Mouse (Mus musculus) thymus, adult 2 months (tissue): ENCODE data around the gene Pelp1.

Experiments
- CTCF ChIP-seq: fragments of 200-500 bp; IDR thresholded peaks from 2 replicates; pipeline ENCODE4 v1.5.1; 2012; ENCODE audit warnings: mild to moderate bottlenecking, control low read depth, low read length, moderate library complexity, borderline replicate concordance; ENCODE audit not compliant: control insufficient read depth, poor library complexity, insufficient read depth; ENCODE audit errors: extremely low read depth
- POLR2A ChIP-seq: fragments of 200-500 bp; IDR thresholded peaks from 2 replicates; pipeline ENCODE4 v1.6.1; 2012; ENCODE audit warnings: mild to moderate bottlenecking, low read length, control low read depth, moderate library complexity; ENCODE audit not compliant: control insufficient read depth, poor library complexity, insufficient read depth; ENCODE audit errors: extremely low read depth

DNA sequence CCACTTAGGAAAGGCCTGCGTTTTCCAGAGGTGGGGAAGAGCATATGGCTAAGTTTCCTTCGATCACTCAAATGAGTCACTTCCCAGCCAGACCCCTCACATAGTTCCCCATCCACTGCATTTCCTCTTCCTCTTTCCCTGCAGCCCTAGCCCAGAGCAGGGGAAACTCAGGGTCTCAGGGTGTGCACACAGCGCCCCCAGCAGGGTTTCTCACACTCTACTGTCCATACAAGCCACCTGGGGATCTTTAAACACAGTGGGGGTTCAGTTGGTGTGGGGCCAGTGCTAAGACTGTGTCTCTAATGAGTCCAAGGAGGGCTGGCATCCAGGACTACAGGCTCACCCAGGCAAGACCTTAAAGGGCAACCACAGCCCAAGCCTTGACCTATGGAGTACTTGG is 36.9 kb upstream of the Pelp1 start:
- no peak for TF ChIP-seq CTCF
- no peak for TF ChIP-seq POLR2A
